Mouse (Mus musculus): ENCODE data around the gene Lrriq1. TPM values are rescaled to one million over a fixed set of nuclear protein-coding genes. Genes with fewer than 3 reads are reported as not detected.
A peak's percentile ranks its signal among the peaks of the same experiment; 100 is the strongest.

Gene Lrriq1
- polyA plus RNA-seq, 1 experiment from 2014 or later = 1.7 TPM

GRCm38 (mm10) chr10:103026636-103027225 is 209.4 kb downstream of the Lrriq1 start:
- H3K4me3 ChIP-seq = peak overlapping the region; percentile 53
- no peak for DNase-seq (ENCODE audit: extremely low spot score, low spot score)
- no peaks in the 10 kb centered on the region for H3K9me3 ChIP-seq
- peak overlapping the region; percentile 82; the same call in 1 of the 2 replicates for H3K27ac ChIP-seq
- H3K27me3 ChIP-seq (ENCODE audit: poor library complexity, severe bottlenecking) = peaks cover 75% of the 10 kb centered on the region
- H3K4me1 ChIP-seq = peaks cover 28% of the 10 kb centered on the region
- no peaks in the 10 kb centered on the region for H3K36me3 ChIP-seq (replicated peaks)
- WGBS = under 1% methylated on average over 17 of the region's 17 CpGs

- H3K27ac ChIP-seq = no peak overlapping the region
- no peaks in the 10 kb centered on the region for H3K27me3 ChIP-seq (ENCODE audit: poor library complexity, severe bottlenecking)
- H3K36me3 ChIP-seq (replicated peaks) = no peaks in the 10 kb centered on the region
- DNase-seq (ENCODE audit: extremely low spot score, low spot score) = no peak
- no peaks in the 10 kb centered on the region for H3K9me3 ChIP-seq
- 86% methylated on average over 2 of the region's 2 CpGs for WGBS
- no peak overlapping the region for H3K4me3 ChIP-seq
- no peaks in the 10 kb centered on the region for H3K4me1 ChIP-seq
Measured at GRCm38 (mm10) chr10:103002556-103002955, 233.6 kb downstream of the Lrriq1 start.

DNA sequence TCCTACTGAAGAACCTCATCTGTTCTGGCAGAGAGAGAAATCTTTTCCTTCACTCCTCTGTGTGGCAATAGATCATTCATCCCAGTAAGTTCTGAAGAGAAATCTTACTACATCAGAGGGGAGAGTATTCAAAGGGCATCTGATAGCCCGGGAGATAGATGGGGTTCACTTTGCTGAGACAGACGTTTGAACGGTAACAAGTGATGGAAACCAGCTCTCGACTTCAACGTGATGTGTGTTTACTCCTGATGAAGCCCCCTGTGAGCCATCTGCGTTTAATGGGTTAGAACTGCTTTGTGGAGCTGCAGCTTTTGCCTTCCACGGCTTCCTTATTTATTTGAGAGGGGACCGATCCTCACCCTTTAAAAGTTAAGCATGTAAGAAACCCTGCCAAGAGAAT is 235.2 kb downstream of the Lrriq1 start:
- Histone ChIP-seq H3K9me3 (no peaks in the 10 kb centered on the region), H3K27ac (no peak overlapping the region), H3K27me3 (ENCODE audit: poor library complexity, severe bottlenecking) (no peaks in the 10 kb centered on the region), H3K36me3 (replicated peaks) (no peaks in the 10 kb centered on the region), H3K4me3 (no peak overlapping the region), H3K4me1 (no peaks in the 10 kb centered on the region)
- WGBS = 76% methylated on average over 8 of the region's 8 CpGs
- no peak for DNase-seq (ENCODE audit: extremely low spot score, low spot score)

- Histone ChIP-seq H3K27me3 (ENCODE audit: poor library complexity, severe bottlenecking) (no peaks in the 10 kb centered on the region), H3K4me3 (no peak overlapping the region), H3K36me3 (replicated peaks) (no peaks in the 10 kb centered on the region), H3K9me3 (no peaks in the 10 kb centered on the region), H3K27ac (no peak overlapping the region), H3K4me1 (no peaks in the 10 kb centered on the region)
- DNase-seq (ENCODE audit: extremely low spot score, low spot score) = no peak
Measured at GRCm38 (mm10) chr10:102999584-102999983, 236.5 kb downstream of the Lrriq1 start.

Other genes with a start within 250 kb of the Lrriq1 start
- 79.2 and 87.9 TPM in 2 replicates for gene Alx1, start 206.1 kb downstream of the Lrriq1 start, polyA plus RNA-seq (2016; fragmentation: Nextera tagmentation; extraction: Ambion mirVana)
- gene Slc6a15, start 131.5 kb upstream of the Lrriq1 start, polyA plus RNA-seq (2016; fragmentation: Nextera tagmentation; extraction: Ambion mirVana) = 8.4 and 10.0 TPM in 2 replicates

All from forebrain, embryonic 10.5 days (tissue).